Mouse (Mus musculus): ENCODE data around the gene Nr2e1.

Nr2e1 gene

GRCm38 (mm10) chr10:42578281-42578675 is 5.2 kb downstream of the Nr2e1 start:
- Histone ChIP-seq H3K27me3 (ENCODE audit: insufficient read depth, low read length) (peaks cover 96% of the 10 kb centered on the region), H3K4me1 (replicated peaks; ENCODE audit: low read depth, low read length) (peaks cover 61% of the 10 kb centered on the region), H3K9me3 (ENCODE audit: low read length) (no peaks in the 10 kb centered on the region), H3K4me3 (replicated peaks; ENCODE audit: low read length) (no peak overlapping the region), H3K36me3 (ENCODE audit: insufficient read depth, low read length) (no peaks in the 10 kb centered on the region)
- TF ChIP-seq CTCF (conservative IDR thresholded peaks at IDR 0.05; ENCODE audit: low read length) (no peak), POU5F1 (IDR thresholded peaks at IDR 0.05; ENCODE audit: borderline replicate concordance, low read length) (no peak), NANOG (IDR thresholded peaks at IDR 0.05; ENCODE audit: borderline replicate concordance, low read length) (no peak)

- TF ChIP-seq POU5F1 (IDR thresholded peaks at IDR 0.05; ENCODE audit: borderline replicate concordance, low read length) (no peak), NANOG (IDR thresholded peaks at IDR 0.05; ENCODE audit: borderline replicate concordance, low read length) (no peak), CTCF (conservative IDR thresholded peaks at IDR 0.05; ENCODE audit: low read length) (no peak)
- peaks cover 96% of the 10 kb centered on the region for H3K27me3 ChIP-seq (ENCODE audit: insufficient read depth, low read length)
- H3K4me1 ChIP-seq (replicated peaks; ENCODE audit: low read depth, low read length): peaks cover 61% of the 10 kb centered on the region
- H3K9me3 ChIP-seq (ENCODE audit: low read length): no peaks in the 10 kb centered on the region
- no peaks in the 10 kb centered on the region for H3K36me3 ChIP-seq (ENCODE audit: insufficient read depth, low read length)
- H3K4me3 ChIP-seq (replicated peaks; ENCODE audit: low read length): no peak overlapping the region
Measured at GRCm38 (mm10) chr10:42577525-42578280, 5.7 kb downstream of the Nr2e1 start.

- Histone ChIP-seq H3K27me3 (ENCODE audit: insufficient read depth, low read length) (peaks cover 94% of the 10 kb centered on the region), H3K36me3 (ENCODE audit: insufficient read depth, low read length) (no peaks in the 10 kb centered on the region), H3K9me3 (ENCODE audit: low read length) (no peaks in the 10 kb centered on the region), H3K4me1 (replicated peaks; ENCODE audit: low read depth, low read length) (peaks cover 43% of the 10 kb centered on the region), H3K4me3 (replicated peaks; ENCODE audit: low read length) (no peak overlapping the region)
- no peak for TF ChIP-seq CTCF (conservative IDR thresholded peaks at IDR 0.05; ENCODE audit: low read length)
- TF ChIP-seq NANOG (IDR thresholded peaks at IDR 0.05; ENCODE audit: borderline replicate concordance, low read length): no peak; the same call in 1 of the 2 replicates
- no peak for TF ChIP-seq POU5F1 (IDR thresholded peaks at IDR 0.05; ENCODE audit: borderline replicate concordance, low read length)
Measured at GRCm38 (mm10) chr10:42574639-42575038, 8.8 kb downstream of the Nr2e1 start.

- Histone ChIP-seq H3K36me3 (ENCODE audit: insufficient read depth, low read length) (no peaks in the 10 kb centered on the region), H3K4me3 (replicated peaks; ENCODE audit: low read length) (peak overlapping the region; percentile 68), H3K4me1 (replicated peaks; ENCODE audit: low read depth, low read length) (peaks cover 27% of the 10 kb centered on the region), H3K27me3 (ENCODE audit: insufficient read depth, low read length) (peaks cover 89% of the 10 kb centered on the region), H3K9me3 (ENCODE audit: low read length) (no peaks in the 10 kb centered on the region)
- TF ChIP-seq NANOG (IDR thresholded peaks at IDR 0.05; ENCODE audit: borderline replicate concordance, low read length): no peak
- no peak for TF ChIP-seq POU5F1 (IDR thresholded peaks at IDR 0.05; ENCODE audit: borderline replicate concordance, low read length)
- no peak for TF ChIP-seq CTCF (conservative IDR thresholded peaks at IDR 0.05; ENCODE audit: low read length)
Measured at GRCm38 (mm10) chr10:42572971-42573370, 10.5 kb downstream of the Nr2e1 start.

DNA sequence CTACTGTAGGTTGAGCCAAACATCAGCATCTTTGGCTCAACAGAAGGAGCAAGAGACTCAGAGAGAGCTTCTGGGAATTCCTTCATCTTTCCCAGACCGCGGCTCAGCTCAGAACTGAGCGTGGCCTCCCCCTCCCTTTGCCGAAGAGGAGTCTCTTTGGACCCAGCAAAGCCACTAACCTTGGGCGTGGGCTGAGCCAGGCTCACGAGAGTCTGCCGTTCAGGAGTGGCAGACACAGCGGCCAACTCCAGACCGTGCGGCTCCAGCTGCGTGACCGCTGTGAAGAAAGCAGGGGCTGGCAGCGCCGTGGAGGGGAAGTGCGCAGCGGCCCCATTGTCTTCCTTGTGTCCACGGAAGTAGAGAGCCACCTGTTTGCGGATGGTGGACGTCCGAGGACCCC is 10.9 kb downstream of the Nr2e1 start:
- Histone ChIP-seq H3K4me3 (replicated peaks; ENCODE audit: low read length) (peak overlapping the region; percentile 68), H3K36me3 (ENCODE audit: insufficient read depth, low read length) (no peaks in the 10 kb centered on the region), H3K9me3 (ENCODE audit: low read length) (no peaks in the 10 kb centered on the region), H3K4me1 (replicated peaks; ENCODE audit: low read depth, low read length) (peaks cover 22% of the 10 kb centered on the region), H3K27me3 (ENCODE audit: insufficient read depth, low read length) (peaks cover 87% of the 10 kb centered on the region)
- TF ChIP-seq CTCF (conservative IDR thresholded peaks at IDR 0.05; ENCODE audit: low read length): no peak
- TF ChIP-seq NANOG (IDR thresholded peaks at IDR 0.05; ENCODE audit: borderline replicate concordance, low read length): no peak
- no peak for TF ChIP-seq POU5F1 (IDR thresholded peaks at IDR 0.05; ENCODE audit: borderline replicate concordance, low read length)

DNA sequence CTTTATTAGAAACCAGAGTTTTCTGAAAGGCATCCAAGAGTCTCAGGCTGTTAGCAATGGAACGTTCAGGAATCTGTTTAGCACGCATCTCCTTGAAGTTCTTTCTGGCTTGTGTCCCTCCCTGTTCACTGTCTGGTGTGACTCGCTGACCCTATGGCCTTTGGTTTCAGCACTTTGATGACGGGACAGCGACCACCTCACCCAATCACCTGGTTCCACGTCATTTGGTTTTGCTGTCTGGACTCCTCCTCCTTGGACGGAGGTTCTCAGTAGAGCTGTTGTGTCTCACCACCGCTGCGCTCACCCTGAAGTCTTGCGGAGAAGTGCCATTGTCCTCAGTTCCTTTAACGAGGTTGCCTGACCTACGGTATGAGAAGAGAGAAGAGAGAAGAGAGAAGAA is 21.2 kb downstream of the Nr2e1 start:
- Histone ChIP-seq H3K36me3 (ENCODE audit: insufficient read depth, low read length) (no peaks in the 10 kb centered on the region), H3K27me3 (ENCODE audit: insufficient read depth, low read length) (peaks cover 46% of the 10 kb centered on the region), H3K4me3 (replicated peaks; ENCODE audit: low read length) (no peak overlapping the region), H3K4me1 (replicated peaks; ENCODE audit: low read depth, low read length) (no peaks in the 10 kb centered on the region), H3K9me3 (ENCODE audit: low read length) (no peaks in the 10 kb centered on the region)
- TF ChIP-seq NANOG (IDR thresholded peaks at IDR 0.05; ENCODE audit: borderline replicate concordance, low read length) (no peak), POU5F1 (IDR thresholded peaks at IDR 0.05; ENCODE audit: borderline replicate concordance, low read length) (no peak), CTCF (conservative IDR thresholded peaks at IDR 0.05; ENCODE audit: low read length) (no peak)

GRCm38 (mm10) chr10:42559581-42560200 is 23.7 kb downstream of the Nr2e1 start:
- H3K4me3 ChIP-seq (replicated peaks; ENCODE audit: low read length): no peak overlapping the region
- TF ChIP-seq POU5F1 (IDR thresholded peaks at IDR 0.05; ENCODE audit: borderline replicate concordance, low read length): no peak
- TF ChIP-seq CTCF (conservative IDR thresholded peaks at IDR 0.05; ENCODE audit: low read length): no peak
- no peak for TF ChIP-seq NANOG (IDR thresholded peaks at IDR 0.05; ENCODE audit: borderline replicate concordance, low read length)
- H3K9me3 ChIP-seq (ENCODE audit: low read length): no peaks in the 10 kb centered on the region
- peaks cover 20% of the 10 kb centered on the region for H3K27me3 ChIP-seq (ENCODE audit: insufficient read depth, low read length)
- H3K4me1 ChIP-seq (replicated peaks; ENCODE audit: low read depth, low read length): no peaks in the 10 kb centered on the region
- no peaks in the 10 kb centered on the region for H3K36me3 ChIP-seq (ENCODE audit: insufficient read depth, low read length)

DNA sequence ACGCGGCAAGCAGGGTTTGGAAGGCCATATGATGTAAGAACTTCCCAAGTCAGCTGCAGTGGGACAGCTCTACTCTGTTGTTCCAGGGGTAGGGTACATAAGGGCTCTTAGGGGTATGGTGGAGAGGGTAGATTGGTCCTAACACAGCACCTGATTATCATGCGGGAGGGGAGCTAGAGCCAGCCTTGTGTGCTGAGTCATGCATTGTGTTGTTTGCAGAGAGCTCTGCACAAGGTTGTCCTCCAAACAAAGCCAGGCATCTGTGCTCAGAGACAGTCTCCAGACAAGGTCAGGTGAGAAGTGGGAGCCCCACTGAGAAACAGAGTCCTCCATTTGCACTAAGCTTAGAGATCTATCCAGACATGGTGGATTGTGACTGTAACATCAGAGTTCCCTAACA is 36.9 kb downstream of the Nr2e1 start:
- peaks cover 7% of the 10 kb centered on the region; the same call in 1 of the 2 replicates for H3K27me3 ChIP-seq (ENCODE audit: insufficient read depth, low read length)
- TF ChIP-seq CTCF (conservative IDR thresholded peaks at IDR 0.05; ENCODE audit: low read length) (no peak), NANOG (IDR thresholded peaks at IDR 0.05; ENCODE audit: borderline replicate concordance, low read length) (no peak), POU5F1 (IDR thresholded peaks at IDR 0.05; ENCODE audit: borderline replicate concordance, low read length) (no peak)
- H3K4me1 ChIP-seq (replicated peaks; ENCODE audit: low read depth, low read length): peaks cover 13% of the 10 kb centered on the region
- no peak overlapping the region for H3K4me3 ChIP-seq (replicated peaks; ENCODE audit: low read length)
- H3K36me3 ChIP-seq (ENCODE audit: insufficient read depth, low read length): no peaks in the 10 kb centered on the region
- H3K9me3 ChIP-seq (ENCODE audit: low read length): 0 out of 2 replicates have a peak, but pooled peaks cover 6% of the 10 kb centered on the region
